Mouse (Mus musculus): ENCODE results near the gene Clcnkb.

Gene Clcnkb

DNA sequence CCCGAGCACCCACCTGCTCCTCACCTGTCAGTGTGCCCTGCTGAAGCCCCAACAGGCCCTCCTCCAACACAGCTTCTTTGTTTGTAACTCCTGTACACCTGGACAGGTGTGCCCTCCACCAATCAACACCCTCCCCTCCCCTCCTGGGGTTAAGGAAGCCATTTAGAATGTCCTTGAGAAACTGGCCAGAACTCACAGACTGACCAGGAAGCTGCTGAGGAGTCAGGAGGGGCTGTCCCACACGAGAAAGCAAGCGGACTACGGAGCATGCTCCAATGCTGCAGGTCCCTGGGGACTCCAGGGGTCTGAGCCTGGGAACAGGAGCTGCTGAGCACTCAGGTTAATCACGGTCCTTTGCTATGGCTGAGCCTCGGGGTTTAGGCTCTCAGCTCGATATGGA lies at the start of gene Clcnkb:
Clcnkb (minus strand) TSS at position 91 of the 400 bp plus-strand sequence.
- no peak for DNase-seq

DNA sequence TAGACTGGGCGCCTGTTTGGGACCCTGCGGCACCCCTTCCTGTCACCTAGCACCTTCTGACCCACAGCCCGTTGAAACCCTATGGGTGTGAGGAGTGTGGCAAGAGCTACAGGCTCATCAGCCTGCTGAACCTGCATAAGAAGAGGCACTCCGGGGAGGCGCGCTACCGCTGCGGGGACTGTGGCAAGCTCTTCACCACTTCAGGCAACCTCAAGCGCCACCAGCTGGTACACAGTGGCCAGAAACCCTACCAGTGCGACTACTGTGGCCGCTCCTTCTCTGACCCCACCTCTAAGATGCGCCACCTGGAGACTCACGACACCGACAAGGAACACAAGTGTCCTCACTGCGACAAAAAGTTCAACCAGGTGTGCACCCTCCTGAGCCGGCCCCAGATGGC lies 48.9 kb upstream of the Clcnkb start:
- DNase-seq = no peak

DNA sequence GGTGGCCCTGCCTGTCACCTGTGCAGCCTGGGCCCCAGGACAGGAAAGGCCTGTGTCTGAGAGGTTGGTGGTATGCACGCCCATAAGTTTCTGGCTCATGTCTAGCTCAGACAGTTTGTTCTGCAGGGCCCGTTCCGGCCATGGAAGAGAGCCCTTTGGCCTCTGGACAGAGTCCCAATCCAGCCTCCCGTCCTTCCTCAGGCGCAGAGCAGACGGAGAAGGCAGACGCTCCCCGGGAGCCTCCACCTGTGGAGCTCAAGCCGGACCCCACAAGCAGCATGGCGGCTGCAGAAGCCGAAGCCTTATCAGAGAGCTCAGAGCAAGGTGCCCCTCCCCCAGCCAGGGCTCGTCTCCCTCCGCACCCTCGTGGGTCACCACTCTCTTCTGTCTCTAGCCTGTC lies 47.7 kb upstream of the Clcnkb start:
- DNase-seq = no peak

DNA sequence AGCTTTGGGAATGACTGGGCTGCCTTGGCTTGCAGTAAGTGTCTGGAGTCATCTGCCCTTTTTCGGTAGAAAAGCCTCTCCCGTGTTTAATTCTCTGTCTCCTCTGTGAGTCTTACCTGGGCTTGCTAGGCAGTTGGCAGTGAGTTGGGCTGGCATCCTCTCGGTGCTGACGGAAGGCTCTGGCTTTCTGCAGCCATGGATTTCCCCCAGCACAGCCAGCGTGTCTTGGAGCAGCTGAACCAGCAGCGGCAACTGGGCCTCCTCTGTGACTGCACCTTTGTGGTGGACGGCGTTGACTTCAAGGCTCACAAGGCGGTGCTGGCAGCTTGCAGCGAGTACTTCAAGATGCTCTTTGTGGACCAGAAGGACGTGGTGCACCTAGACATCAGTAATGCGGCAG lies 45.8 kb upstream of the Clcnkb start:
- DNase-seq = no peak

DNA sequence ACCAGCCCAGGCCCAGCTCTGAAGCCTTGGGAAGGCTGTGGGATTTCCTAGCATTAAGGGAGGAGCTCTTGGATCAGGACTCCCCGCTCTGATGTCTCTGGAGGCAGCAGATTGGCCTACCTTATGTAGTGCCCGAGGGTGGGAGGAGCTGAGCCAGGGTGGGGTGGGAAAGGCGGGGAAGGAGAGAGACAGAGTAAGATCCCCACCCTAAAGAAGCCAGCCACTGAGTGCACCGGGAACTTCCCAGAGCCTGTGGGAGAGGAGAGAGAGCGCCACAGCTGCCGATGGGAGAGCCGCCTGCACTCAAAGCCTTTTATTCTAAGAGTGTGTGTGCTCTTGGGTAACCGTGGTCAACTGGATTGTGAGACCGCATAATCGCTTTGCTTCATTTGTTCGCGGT lies 45.3 kb upstream of the Clcnkb start:
- no peak for DNase-seq

DNA sequence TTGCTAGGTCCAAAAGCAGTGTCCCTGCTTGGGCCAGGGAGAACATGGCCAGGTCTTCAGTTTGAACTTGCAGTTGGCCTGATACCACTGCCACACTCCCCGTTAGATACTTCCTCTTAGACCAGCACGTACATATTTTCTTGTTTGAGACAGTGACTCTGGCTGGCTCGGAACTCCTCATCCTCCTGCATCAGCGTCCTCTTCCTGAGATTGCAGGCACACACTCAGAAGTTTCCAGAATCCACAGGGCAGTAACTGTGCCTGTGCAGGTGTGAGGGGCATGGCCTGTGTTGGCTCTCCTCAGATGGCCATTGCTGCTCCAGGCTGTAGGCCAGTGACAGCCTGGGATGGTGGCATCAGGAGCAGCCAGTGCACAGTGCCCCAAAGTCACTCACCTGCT lies 44.7 kb upstream of the Clcnkb start:
- no peak for DNase-seq

DNA sequence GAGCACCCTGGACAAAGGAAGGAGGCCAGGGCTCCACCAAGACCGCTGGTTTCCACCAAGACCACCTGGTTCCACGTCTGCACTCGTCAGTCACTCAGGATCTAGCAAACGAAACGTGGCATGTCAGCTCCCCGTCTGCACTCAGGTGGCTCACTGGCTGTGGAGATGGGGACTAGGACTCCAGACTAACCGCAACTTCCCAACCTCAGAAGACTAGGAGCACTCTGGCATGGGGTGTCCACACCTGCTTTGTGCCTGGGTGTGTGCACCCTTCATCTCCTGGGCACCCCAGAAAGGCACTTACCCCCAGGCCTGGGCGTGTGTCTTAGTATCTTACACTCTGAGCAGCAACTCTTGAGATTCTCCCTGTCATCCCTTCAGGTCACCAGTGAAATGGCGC lies 44.0 kb upstream of the Clcnkb start:
- no peak for DNase-seq

DNA sequence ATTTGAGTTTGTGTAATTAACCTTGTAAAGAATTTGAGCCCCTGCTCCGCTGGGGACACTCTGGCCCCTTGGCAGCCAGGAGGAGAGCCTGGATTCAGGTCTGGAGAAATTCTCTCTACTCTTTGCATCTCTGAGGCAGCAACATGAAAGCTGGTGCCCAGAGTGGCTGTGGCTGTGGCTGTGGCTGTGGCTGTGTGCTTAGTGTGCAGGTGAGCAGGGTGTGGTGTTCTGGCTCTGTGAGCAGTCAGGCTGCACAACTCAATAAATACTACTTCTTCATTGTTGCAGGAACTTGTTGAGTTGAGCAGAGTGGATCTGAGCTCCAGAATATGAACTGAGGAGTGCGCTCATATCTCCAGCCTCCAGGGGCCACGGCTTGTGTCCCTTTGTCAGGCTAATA lies 43.1 kb upstream of the Clcnkb start:
- no peak for DNase-seq

DNA sequence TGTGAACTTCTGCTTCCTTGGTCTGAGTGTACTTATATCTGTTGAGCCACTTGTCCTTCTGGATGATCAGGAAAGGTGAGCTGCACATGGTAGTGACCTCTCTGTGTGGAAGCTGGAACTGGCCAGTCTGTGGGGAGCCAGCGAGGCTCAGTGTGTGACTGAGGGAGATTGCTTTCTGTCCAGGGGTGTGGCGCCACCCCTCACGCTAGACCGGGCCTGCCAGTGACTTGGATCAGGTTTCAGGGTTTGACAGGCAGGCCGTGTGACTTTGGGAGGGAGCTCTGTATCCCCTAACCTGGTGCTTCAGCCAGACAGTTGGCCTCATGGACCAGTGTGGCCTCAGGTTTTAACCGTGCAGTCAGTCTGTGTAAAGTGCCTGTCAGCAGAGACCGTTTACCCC lies 42.4 kb upstream of the Clcnkb start:
- no peak for DNase-seq

DNA sequence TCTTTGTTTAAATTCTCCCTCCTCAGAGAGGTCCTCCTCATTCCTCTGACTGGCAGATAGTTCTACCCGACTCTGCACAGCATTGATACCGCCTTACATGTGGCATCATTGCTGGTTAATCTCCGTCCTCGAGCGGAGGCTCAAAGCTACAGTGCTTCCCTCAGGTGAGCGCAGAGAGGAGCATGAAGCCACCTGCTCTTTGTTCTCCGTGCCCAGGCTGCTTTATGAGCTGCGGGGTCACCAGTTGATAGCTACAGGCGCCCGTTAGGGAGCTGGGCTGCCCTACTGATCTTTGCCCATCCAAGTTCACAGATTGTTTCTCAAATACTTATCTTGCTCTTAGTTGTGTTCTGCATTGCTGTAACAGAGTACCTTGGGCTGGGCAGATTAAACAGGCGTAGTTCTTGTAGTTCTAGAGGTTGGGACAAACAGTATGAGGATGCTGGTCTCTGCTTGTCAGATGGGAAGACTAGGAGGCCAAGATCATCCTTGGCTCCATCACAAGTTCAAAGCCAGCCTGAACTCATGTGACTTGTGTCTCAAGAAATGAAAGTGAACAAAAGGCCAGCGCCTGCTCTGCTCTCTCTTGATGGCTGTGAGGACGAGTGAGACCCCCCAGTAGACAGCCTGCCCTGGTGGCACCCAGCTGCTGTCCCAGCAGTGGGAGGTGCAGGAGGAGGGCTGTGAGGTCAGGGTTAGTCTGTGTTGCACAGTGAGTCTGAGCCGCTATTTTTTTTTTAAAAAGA lies 40.6 kb upstream of the Clcnkb start:
- DNase-seq = no peak

DNA sequence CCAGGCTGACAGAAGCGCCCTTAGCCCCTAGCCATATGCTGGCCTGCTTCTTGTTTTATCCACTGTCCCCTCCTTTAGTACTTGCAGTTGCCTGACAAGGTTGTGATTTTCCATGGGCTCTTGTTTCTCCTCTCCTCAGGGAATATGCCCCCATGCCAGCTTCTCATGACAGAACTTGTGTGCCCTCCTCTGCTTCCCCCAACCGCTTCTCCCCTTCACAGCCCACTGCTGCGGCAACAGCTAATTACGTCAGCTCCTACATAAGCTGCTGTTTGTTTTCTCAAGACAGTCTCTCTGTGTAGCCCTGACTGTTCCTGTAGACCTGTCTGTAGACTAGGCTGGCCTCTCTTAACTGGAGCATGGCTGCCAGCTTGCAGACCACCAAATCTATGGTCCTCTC lies 39.7 kb upstream of the Clcnkb start:
- no peak for DNase-seq

DNA sequence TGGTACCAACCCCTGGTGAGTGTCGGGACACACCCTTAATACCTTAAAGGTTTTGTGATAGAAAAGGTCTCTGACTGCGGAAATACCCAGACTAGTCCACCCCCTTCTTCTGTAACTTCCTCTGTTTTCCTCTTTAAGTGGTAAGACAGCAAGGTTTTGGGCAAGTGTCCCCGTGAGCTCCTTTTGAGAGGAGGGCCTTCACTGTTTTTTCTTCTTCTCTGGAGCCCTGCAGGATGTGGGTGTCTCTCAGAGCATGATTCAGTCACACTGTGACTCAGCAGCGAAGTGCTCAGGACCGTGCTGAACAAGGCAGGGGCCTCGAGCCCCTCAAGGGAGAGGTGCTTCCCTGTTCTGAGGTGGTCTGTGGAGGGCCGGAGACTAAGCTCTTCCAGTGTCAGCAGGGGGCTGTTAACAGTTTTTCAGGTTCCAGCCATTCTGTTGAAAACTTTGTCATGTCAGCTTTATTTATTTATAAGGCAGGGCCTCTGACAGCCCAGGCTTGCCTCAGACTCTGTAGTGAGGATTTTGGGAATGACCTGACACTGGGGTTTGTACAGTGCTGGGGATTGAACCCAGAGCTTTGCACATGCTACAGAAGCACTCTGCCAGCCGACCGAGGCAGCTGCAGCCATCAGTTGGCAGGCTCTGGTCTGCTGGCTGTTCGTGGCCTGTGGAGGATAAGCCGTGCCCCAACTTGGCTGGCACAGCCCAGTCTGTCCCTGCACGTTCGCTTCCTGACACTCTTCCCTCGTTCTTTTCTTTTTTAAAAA lies 39.0 kb upstream of the Clcnkb start:
- no peak for DNase-seq

DNA sequence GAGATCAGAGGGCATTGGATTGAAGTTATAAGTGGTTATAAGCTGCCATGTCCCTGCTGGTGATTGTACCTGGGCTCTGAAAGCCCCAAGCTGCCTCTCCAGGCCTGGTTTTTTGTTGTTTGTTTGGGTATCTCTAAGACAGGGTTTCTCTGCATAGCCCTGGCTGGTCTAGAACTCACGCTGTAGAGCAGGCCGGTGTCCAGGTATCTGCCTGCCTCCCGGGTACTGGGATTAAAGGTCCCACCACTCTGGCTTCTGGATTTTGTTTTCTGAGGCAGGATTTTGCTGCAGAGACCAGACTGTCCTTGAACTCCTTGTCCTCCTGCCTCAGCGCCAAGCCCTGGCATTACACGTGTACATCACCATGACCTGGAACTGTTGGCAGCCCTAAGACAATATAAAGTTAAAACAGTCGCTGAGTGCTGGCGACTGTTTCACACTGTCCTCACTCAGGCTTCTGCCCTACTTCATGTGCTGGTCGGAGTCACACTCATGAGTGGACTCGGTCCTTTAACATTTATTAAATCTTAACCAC lies 36.2 kb upstream of the Clcnkb start:
- DNase-seq = no peak

DNA sequence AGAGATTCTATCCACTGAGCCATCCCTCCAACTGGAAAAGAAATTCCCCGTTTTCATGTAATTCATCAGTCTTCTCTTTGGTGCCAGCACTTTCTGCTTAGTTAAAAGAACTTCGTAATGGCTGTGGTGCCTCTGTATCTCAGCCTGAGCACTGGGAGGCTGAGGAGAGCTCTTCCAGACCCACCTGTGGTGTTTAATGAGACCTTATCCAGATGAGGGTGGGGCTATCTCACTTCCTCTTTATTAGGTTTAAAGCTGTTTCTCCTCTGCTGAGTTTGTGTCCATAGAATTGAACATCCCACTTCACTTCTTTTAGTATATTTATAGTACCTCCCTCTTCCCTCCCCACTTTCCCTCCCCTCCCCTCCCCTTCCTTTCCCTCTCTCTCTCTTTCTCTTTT lies 35.4 kb upstream of the Clcnkb start:
- DNase-seq = no peak

DNA sequence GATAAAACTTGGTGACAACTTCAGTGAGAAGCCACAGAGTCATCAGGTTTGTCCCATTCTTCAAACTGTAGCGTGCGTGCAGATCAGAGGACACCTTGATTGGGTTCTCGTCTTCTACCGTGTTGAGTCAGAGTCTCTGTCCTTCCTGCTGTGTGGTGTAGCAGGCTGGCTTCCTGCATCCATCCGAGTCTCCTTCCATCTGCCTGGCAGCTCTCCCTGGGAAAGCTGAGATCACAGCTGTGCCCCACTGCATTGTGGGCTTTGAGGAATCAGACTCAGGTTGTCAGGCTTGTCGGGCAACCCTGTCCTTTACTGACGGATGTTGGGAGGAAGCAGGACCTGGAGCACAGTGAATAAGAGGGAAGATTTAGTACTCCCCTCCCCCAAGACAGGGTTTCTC lies 30.4 kb upstream of the Clcnkb start:
- no peak for DNase-seq

DNA sequence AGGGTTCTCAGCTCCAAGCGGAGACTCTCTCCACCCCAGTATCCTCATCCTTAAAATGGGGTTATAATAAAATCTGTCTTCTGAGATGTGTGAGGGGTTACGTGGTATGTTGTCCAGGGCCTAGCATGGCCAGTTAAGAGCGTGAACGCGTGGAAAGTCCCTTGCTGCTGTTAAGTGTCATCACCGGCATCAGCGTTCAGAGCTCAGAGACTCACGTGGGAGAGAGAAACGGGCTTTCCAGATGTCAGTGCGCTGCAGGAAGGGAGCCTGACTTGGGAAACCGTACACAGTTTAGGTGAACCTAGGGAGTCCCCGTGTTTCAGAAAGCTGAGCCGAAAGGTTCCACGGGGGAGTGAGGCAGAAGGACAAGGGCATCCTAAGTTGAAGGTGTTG lies 29.5 kb upstream of the Clcnkb start:
- DNase-seq = no peak

DNA sequence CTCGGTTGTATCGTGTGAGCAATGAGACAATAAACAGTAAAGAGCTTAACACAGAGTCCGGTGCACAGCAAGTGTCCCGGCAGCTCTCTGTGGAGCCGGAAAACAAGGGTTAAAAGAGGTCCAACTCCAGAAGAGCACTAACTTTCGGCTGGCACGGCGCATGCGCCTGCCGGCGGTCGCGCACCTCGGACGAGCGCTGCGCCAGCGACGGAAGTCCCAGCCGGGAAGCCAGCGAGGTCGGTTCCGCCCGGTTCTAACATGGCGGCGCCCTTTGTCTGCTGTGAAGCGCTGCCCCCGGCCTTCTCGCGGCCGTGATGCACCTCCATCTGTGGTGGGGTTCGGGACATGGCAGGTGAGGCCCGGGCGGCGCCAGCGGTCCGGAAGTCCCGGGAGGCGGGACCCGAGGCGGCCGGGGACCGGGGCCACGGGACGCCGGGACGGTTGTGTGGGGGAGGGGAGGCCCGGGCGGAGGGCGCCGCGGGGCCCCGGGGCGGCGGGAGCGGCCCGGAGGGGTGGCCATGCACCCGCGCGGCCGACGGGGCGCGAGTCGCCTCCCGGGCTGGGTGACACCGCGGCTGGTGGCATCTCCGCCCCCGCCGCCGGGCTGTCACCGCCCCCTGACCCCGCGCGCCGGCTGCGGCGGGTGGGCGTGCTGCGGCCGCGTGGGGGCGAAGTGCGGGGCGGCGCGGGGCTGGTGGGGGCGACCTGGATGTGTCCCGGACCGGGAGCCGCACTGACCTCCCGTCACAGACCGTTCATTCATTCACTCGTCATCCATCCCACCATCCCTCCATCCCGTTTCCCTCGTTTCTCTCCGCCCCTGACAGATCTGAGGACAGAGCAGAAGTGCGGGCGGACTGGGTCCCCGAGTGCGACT lies 28.9 kb upstream of the Clcnkb start, which contains the start of gene Zbtb17:
Zbtb17 (plus strand) TSS at position 204 of the 877 bp plus-strand sequence.
- peak; percentile 86 for DNase-seq

DNA sequence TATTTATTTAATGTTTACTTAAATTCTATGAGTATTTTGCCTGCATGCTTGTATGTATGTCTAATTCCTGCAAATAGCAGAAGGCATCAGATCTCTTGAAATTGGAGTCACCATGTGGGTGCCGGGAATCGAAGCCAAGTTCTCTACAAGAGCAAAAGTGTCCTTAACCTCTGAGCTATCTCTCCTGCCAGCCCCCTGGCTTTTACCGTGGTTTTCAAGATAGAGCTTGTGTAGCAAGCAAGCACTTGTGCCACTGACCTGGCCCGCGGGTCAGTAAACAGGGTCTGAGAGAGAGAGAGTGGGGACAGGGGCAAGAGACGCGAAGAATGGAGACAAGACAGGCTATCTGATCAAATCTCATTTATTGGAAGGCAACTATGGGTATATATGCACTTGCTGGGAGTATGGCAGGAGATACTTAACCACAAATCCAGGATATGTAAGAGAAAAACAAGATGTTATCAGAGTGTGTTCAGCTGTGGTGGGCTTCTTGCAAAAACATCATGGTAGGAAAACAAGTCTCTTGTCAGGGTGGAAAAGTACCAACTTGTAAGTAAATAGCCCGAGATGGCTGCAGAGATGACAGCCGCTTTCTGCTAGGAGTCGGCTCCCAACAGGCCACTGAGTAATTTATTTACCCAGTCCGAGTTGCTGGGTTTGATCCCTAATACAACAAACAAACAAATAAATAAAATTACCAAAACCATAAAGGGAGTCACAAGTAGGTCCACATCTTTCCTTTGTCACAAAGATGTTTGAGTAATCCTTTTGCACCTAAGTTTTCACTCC lies 28.0 kb upstream of the Clcnkb start:
- DNase-seq = no peak

DNA sequence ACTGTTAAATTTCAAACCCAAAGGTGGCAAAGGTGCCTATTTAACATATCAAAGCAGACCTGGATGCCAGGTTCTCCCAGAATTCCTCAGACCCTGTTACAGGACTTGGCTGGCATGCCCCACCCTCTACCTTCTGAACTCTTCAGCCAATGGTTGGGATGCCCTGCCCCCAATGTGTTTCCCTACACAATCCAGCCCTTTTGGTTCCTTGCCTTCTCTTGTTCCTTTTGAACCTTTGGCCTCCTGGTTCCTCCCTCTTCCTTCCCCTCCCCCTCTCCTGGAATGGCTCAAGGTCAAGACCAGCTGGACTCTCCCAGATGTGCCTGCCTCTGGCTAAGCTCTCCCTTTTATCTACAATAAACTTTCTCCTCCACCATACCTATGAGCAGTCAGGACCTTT lies 25.1 kb upstream of the Clcnkb start:
- DNase-seq = no peak

DNA sequence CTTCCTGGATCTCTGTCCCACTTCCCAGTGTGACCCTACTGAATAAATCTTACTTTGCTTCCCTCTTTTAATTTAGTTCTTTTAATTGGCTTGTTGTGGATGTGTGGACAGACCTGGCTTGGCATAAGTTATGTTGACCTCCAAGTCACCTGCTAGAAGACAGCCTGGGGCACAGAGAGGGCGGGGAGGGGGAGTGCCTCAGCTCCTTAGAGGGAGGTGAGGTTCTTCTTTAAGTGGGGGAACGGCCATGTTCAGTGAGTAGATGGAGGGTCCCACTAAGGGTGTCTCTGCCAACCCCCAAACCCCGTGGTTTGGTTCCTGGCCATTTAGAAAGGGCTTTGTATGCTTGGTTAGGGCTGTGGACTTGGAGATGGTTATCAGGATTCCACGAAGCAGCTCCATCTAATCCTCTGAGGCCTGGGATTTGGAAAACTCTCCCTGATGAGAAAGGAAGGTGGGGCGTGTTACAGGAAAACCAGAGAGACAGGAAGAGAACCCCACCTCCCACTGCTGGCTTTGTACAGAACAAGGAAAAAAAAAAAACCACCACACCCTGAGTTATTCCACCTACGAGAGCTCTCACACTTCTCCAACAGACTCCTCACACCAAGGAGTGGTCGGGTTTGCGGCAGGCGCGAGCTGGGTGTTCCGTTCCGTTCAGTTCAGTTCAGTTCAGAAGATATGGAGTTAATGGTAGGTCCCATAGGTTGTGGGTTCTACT lies 23.4 kb upstream of the Clcnkb start:
- no peak for DNase-seq

DNA sequence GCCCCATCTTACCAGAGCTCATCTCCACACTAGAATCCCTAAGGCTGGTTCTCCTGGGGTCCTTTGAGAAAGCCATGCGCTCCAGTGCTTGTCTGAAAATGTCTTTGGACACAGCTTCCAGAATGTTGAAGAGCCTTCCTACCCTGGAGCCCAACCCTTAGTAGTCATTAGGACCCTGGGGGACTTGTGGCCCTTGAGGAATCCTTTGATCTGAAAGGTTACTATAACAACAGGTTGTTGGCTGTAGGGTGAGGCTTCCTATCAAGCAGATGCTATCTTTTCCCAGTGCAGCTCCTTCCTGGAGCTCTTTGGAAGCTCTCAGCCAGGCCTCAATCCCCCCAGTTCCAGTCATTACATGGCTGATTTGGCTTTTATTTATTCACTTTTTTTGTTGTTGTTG lies 20.2 kb upstream of the Clcnkb start, which contains the start of gene Srarp:
Srarp (minus strand) TSS at position 132 of the 400 bp plus-strand sequence.
- no peak for DNase-seq

DNA sequence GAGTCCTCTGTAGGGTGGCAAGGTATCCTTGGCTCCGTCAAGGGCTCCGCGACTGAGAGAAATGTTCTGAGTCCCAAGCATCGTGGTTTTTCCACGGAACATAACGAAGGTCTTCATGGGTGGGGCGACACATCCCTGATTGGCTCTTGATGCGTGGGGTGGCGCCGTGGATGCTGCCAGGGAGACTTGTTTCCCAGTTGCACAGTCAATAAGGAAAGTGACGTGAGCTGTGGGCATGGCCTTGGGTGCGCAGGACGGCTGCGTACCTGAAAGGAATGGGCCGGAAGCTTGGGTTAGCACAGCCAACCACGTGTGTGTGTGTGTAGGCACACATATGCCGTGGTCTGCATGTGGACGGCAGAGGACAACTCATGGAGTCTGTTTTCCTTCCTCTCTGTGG lies 17.4 kb upstream of the Clcnkb start:
- no peak for DNase-seq

Measured in cerebellum, adult 11-12 months (tissue).